Mouse (Mus musculus) thymus, postnatal 25 days (tissue): ENCODE data around the gene Tead1.

ENCODE experiments used
- DNase-seq: peaks from one replicate; pipeline ENCODE4 v3.0.0; 2022

The Tead1 gene

GRCm38 (mm10) chr7:112688425-112689001 lies 9.4 kb downstream of the Tead1 start:
- DNase-seq: no peak

- no peak for DNase-seq
Measured at GRCm38 (mm10) chr7:112690836-112691781, 12.0 kb downstream of the Tead1 start.

GRCm38 (mm10) chr7:112693566-112693965 lies 14.4 kb downstream of the Tead1 start:
- DNase-seq: no peak

GRCm38 (mm10) chr7:112696777-112697161 lies 17.7 kb downstream of the Tead1 start:
- DNase-seq: no peak

GRCm38 (mm10) chr7:112697162-112697841 lies 18.2 kb downstream of the Tead1 start:
- DNase-seq: no peak

- no peak for DNase-seq
Measured at GRCm38 (mm10) chr7:112700082-112700481, 21.0 kb downstream of the Tead1 start.

GRCm38 (mm10) chr7:112703341-112703740 lies 24.2 kb downstream of the Tead1 start:
- no peak for DNase-seq

GRCm38 (mm10) chr7:112705870-112706269 lies 26.8 kb downstream of the Tead1 start:
- DNase-seq: no peak

- DNase-seq: no peak
Measured at GRCm38 (mm10) chr7:112706756-112707155, 27.6 kb downstream of the Tead1 start.

- DNase-seq: no peak
Measured at GRCm38 (mm10) chr7:112710409-112711107, 31.4 kb downstream of the Tead1 start.

GRCm38 (mm10) chr7:112711977-112712376 lies 32.9 kb downstream of the Tead1 start:
- no peak for DNase-seq

GRCm38 (mm10) chr7:112713509-112713908 lies 34.4 kb downstream of the Tead1 start:
- DNase-seq: no peak

GRCm38 (mm10) chr7:112714783-112715182 lies 35.7 kb downstream of the Tead1 start:
- no peak for DNase-seq

GRCm38 (mm10) chr7:112716701-112717100 lies 37.6 kb downstream of the Tead1 start:
- no peak for DNase-seq

- no peak for DNase-seq
Measured at GRCm38 (mm10) chr7:112717676-112718075, 38.6 kb downstream of the Tead1 start.

- no peak for DNase-seq
Measured at GRCm38 (mm10) chr7:112719394-112720142, 40.5 kb downstream of the Tead1 start.

GRCm38 (mm10) chr7:112720143-112720988 lies 41.2 kb downstream of the Tead1 start:
- no peak for DNase-seq

GRCm38 (mm10) chr7:112720989-112721337 lies 41.8 kb downstream of the Tead1 start:
- no peak for DNase-seq

GRCm38 (mm10) chr7:112721859-112722258 lies 42.7 kb downstream of the Tead1 start:
- DNase-seq: no peak

- no peak for DNase-seq
Measured at GRCm38 (mm10) chr7:112728399-112728798, 49.3 kb downstream of the Tead1 start.

- DNase-seq: no peak
Measured at GRCm38 (mm10) chr7:112730209-112730608, 51.1 kb downstream of the Tead1 start.
